Mouse (Mus musculus): Measurements from ENCODE around the gene Ints11.

- TF ChIP-seq USF1 (IDR thresholded peaks at IDR 0.05; ENCODE audit: low read depth) = no peak
- no peak for TF ChIP-seq TCF12 (IDR thresholded peaks at IDR 0.05; ENCODE audit: insufficient read depth, poor library complexity, severe bottlenecking)
- TF ChIP-seq MAX (IDR thresholded peaks at IDR 0.05; ENCODE audit: low read depth) = no peak
- no peak for TF ChIP-seq POLR2A (IDR thresholded peaks at IDR 0.05; ENCODE audit: insufficient read length, low read depth)
- TF ChIP-seq POLR2AphosphoS2 (IDR thresholded peaks at IDR 0.05; ENCODE audit: insufficient read length, low read depth) = no peak
- TF ChIP-seq TCF3 (IDR thresholded peaks at IDR 0.05; ENCODE audit: insufficient read length, low read depth) = no peak
- no peak for TF ChIP-seq E2F4 (IDR thresholded peaks at IDR 0.05; ENCODE audit: insufficient read depth)
- no peak for TF ChIP-seq CEBPB (IDR thresholded peaks at IDR 0.05; ENCODE audit: insufficient read depth, poor library complexity, severe bottlenecking)
- TF ChIP-seq MYOG (IDR thresholded peaks at IDR 0.05; ENCODE audit: control insufficient read depth in 1 of 3, insufficient read depth in 1 of 3, insufficient read length in 2 of 3, low read depth in 2 of 3) = no peak
- TF ChIP-seq SRF (IDR thresholded peaks at IDR 0.05; ENCODE audit: control insufficient read depth, insufficient read length, low read depth) = no peak
These were observed 31.9 kb downstream of the Ints11 start for GRCm38 (mm10) chr4:155901205-155901604.
